Mouse (Mus musculus) embryonic facial prominence, embryonic 11.5 days (tissue): ENCODE measurements around the gene Fmnl3. TPM values are rescaled to one million over a fixed set of nuclear protein-coding genes. Genes with fewer than 3 reads are reported as not detected.
"Not testable (repeated sequence)": the region's sequence is repeated elsewhere in the genome, so short reads cannot be mapped to it uniquely, and the experiment has no call there.

Source experiments
- ATAC-seq: fragments of 200-750 bp; cut with Nextera tagmentation; replicated peaks from 2 replicates; pipeline ENCODE4 v1.8.0; 2017; ENCODE audit warnings: low read depth; ENCODE audit not compliant: insufficient number of reproducible peaks, low FRiP score, low TSS enrichment
- DNase-seq: peaks from one replicate; pipeline ENCODE4 v3.0.0-alpha.2; 2015; ENCODE audit warnings: low spot score
- H3K27ac ChIP-seq: fragments of 300-500 bp; sonication (generic); replicated peaks from 2 replicates; pipeline ENCODE4 v1.5.1; 2014; ENCODE audit warnings: mild to moderate bottlenecking, low read depth, low read length, control low read depth
- H3K27me3 ChIP-seq: fragments of 300-500 bp; sonication (generic); 2 replicates; pipeline ENCODE4 v1.6.1; 2014; ENCODE audit warnings: mild to moderate bottlenecking, low read length, moderate library complexity, mixed read lengths; ENCODE audit not compliant: control insufficient read depth, insufficient read depth
- H3K36me3 ChIP-seq: fragments of 300-500 bp; sonication (generic); replicated peaks from 2 replicates; pipeline ENCODE4 v1.6.1; 2014; ENCODE audit warnings: low read depth, mild to moderate bottlenecking, low read length, moderate library complexity, mixed read lengths; ENCODE audit not compliant: control insufficient read depth, insufficient read depth
- H3K4me1 ChIP-seq: fragments of 300-500 bp; sonication (generic); 2 replicates; pipeline ENCODE4 v1.6.1; 2014; ENCODE audit warnings: low read length, mixed read lengths; ENCODE audit not compliant: control insufficient read depth, insufficient read depth
- H3K4me2 ChIP-seq: fragments of 300-500 bp; sonication (generic); 2 replicates; pipeline ENCODE4 v1.6.1; 2014; ENCODE audit warnings: low read depth, mild to moderate bottlenecking, control low read depth, low read length, moderate library complexity
- H3K4me3 ChIP-seq: fragments of 300-500 bp; sonication (generic); 2 replicates; pipeline ENCODE4 v1.5.1; 2014; ENCODE audit warnings: low read depth, low read length, control low read depth
- H3K9ac ChIP-seq: fragments of 300-500 bp; sonication (generic); replicated peaks from 2 replicates; pipeline ENCODE4 v1.6.1; 2014; ENCODE audit warnings: mild to moderate bottlenecking, control low read depth, low read length
- H3K9me3 ChIP-seq: fragments of 300-500 bp; sonication (generic); replicated peaks from 2 replicates; pipeline ENCODE4 v1.6.1; 2016; ENCODE audit warnings: mild to moderate bottlenecking, low read length, inconsistent platforms, mixed read lengths; ENCODE audit not compliant: control insufficient read depth
- WGBS: fragments of 180-500 bp; shearing (Covaris S2); extraction: QIAGEN DNeasy Blood & Tissue Kit; methylation state at CpG from one replicate; pipeline ENCODE4 v1.1.7; 2014; 5-methylcytosine and 5-hydroxymethylcytosine counted together
- polyA plus RNA-seq: library from polyadenylated mRNA; unstranded; fragments of >200 nt; fragmentation: Nextera tagmentation; extraction: Ambion mirVana; gene quantifications from 2 replicates; pipeline ENCODE4 v1.2.1, GENCODE M21; 2014

The Fmnl3 gene
- polyA plus RNA-seq, 1 experiment from 2014 or later: 17.6 TPM

DNA sequence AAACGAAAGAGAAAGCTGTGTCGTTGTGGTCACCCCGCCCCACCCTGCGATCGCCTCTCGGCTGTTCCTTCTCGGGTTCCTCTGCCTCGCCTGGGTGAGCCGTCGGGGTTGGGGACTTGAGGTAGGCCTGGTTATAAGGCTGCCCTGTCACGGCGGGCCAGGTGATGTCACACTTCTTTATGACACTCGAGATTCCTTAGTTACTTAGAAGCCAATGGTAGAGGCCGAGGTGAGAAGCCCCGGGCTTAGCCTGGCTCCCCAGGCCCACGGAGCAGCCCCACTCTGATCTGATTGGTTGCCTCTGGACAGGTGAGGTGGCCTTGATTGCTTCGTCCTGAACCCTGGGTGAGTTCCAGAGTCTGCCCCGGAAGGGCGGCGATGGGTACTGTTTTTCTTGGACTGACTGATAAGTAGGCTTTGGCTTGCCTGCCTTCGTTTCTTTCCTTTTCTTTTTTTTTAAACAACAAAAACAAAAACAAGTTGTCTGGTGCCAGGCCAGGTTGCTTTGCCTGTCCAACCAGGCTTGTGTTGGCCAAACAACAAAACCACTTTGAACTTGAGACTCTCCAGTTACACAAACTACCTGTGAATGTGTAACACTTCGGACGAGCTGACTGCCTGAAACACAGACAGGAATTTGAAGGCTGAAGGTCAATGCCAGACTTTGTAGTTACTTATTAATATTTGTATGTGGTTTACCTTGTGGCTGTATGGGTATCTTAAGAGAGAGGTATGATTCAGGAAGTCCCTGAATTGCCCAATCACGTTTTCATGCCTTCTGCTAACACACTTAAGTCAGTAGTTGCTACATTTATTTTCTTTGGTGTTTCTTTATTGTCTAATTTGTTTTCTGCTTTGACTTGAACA lies 23.3 kb upstream of the Fmnl3 start:
- DNase-seq (no peak), ATAC-seq (peak; percentile 8)
- Histone ChIP-seq H3K27ac (no peak overlapping the region; the same call in 1 of the 2 replicates), H3K4me3 (peak overlapping the region; percentile 55), H3K4me2 (peak overlapping the region; percentile 51), H3K4me1 (no peaks in the 10 kb centered on the region; the same call in 1 of the 2 replicates), H3K9me3 (no peaks in the 10 kb centered on the region), H3K36me3 (no peaks in the 10 kb centered on the region), H3K9ac (peak overlapping the region; percentile 66), H3K27me3 (no peaks in the 10 kb centered on the region)
- 9% methylated on average over 24 of the region's 24 CpGs for WGBS

DNA sequence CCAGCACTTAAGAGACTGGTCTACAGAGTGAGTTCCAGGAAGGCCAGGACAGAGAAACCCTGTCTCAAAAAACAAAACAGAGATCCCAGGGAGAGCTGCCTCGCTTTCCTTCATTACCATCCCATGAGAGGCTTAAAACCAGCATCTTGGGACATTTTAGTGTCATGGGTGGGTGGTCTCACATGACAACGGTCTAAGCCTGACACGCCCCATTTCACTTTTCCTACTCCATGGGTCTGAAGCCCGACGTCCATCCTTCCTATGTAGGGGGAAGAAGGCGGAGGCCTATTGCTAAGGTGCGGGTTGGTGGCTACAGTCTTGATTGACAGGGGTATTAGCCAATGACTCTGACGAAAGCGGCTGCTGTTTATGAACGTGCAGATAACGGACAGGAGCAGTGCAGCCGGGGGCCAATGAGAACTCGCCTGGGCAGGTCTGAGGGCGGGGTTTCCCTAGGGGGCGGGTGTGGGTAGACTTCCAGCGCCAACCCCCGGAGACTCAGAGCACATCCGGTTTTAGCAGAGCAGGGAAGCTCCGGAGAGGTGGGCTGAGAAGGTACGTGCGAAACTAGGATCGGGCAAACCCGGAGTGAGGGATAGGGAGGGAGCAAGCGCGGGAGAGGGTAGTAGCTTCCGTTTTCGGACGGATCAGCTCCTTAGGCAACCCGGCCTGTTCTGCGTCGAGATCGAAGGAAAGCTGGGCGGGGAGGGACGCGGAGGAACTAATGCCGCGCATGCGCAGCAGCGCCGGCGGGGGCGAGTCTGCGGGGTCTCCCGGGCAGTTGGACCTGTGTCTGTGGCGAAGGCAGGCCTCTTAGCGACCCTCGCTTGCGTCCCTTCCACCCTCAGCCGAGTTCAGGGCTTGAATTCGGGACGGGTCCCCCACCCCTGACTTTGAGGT lies 22.5 kb upstream of the Fmnl3 start, which contains the start of gene Tmbim6:
Gene Tmbim6 (plus strand): TSS at position 397 of the 900 bp plus-strand sequence.
- Histone ChIP-seq H3K4me1 (no peaks in the 10 kb centered on the region; the same call in 1 of the 2 replicates), H3K4me2 (peak within 1 kb of the TSS; percentile 51), H3K4me3 (peak within 1 kb of the TSS; percentile 55), H3K9ac (peak within 1 kb of the TSS; percentile 66), H3K9me3 (no peaks in the 10 kb centered on the region), H3K27me3 (no peaks in the 10 kb centered on the region), H3K27ac (no peak within 1 kb of the TSS; the same call in 1 of the 2 replicates), H3K36me3 (no peaks in the 10 kb centered on the region)
- DNase-seq (peak; percentile 100), ATAC-seq (peak; percentile 99)
- WGBS: under 1% methylated on average over 51 of the region's 51 CpGs

DNA sequence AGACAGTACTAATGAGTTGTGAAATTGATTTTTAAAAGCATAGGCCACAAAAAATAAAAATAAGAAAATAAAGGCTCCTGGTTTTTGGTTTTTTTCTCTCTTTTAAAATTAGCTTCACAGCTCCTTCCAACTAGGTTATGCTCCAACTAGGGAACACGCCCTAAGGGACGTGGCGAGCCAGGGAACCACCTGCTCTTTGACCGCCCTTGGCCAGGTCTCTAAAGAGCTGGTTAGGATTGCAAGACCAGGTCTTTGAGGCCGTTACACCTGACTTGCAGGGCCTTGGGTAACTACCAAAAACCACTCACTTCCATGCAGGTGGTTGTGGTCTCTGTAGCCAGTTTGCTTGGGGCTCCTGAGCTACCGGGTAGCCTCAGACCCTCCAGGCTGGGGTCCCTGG lies 21.7 kb upstream of the Fmnl3 start:
- DNase-seq (no peak), ATAC-seq (no peak)
- WGBS: 86% methylated on average over 6 of the region's 6 CpGs
- Histone ChIP-seq H3K4me1 (no peaks in the 10 kb centered on the region; the same call in 1 of the 2 replicates), H3K27me3 (no peaks in the 10 kb centered on the region), H3K9me3 (no peaks in the 10 kb centered on the region), H3K9ac (peak overlapping the region; percentile 14; the same call in 1 of the 2 replicates), H3K36me3 (no peaks in the 10 kb centered on the region), H3K4me2 (peak overlapping the region; percentile 49), H3K4me3 (peak overlapping the region; percentile 25), H3K27ac (no peak overlapping the region)

- Histone ChIP-seq H3K27me3 (no peaks in the 10 kb centered on the region), H3K36me3 (no peaks in the 10 kb centered on the region), H3K4me1 (no peaks in the 10 kb centered on the region; the same call in 1 of the 2 replicates), H3K4me2 (no peak overlapping the region), H3K9ac (no peak overlapping the region), H3K27ac (no peak overlapping the region), H3K9me3 (no peaks in the 10 kb centered on the region), H3K4me3 (no peak overlapping the region)
- WGBS: 60% methylated on average over 7 of the region's 7 CpGs
- DNase-seq (no peak), ATAC-seq (no peak)
Measured at GRCm38 (mm10) chr15:99390472-99391401, 20.5 kb upstream of the Fmnl3 start.

DNA sequence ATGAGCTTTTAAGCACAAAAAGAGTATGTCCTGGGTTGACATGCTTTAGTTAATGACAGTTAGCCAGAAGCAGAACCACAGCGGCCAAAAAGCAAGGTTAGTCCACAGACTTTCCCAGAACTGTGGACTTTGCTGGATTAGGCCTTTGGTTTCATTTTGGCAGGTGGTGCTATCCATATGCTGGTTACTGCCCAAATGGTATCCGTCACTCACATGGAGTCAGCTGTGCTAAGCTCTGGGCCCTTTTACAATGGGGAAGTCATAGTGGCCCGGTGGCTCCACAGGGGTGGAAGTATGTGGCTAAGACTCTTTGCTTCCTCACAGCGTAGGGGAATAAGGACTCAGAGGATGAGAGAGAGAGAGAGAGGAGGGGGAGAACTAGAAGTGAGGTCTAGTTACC lies 17.7 kb upstream of the Fmnl3 start:
- no peak overlapping the region for H3K4me3 ChIP-seq
- no peaks in the 10 kb centered on the region for H3K9me3 ChIP-seq
- no peaks in the 10 kb centered on the region for H3K36me3 ChIP-seq
- ATAC-seq: no peak
- no peak overlapping the region for H3K4me2 ChIP-seq
- no peaks in the 10 kb centered on the region for H3K27me3 ChIP-seq
- 80% methylated on average over 4 of the region's 4 CpGs for WGBS
- H3K9ac ChIP-seq: no peak overlapping the region
- no peaks in the 10 kb centered on the region; the same call in 1 of the 2 replicates for H3K4me1 ChIP-seq
- no peak for DNase-seq
- no peak overlapping the region for H3K27ac ChIP-seq

DNA sequence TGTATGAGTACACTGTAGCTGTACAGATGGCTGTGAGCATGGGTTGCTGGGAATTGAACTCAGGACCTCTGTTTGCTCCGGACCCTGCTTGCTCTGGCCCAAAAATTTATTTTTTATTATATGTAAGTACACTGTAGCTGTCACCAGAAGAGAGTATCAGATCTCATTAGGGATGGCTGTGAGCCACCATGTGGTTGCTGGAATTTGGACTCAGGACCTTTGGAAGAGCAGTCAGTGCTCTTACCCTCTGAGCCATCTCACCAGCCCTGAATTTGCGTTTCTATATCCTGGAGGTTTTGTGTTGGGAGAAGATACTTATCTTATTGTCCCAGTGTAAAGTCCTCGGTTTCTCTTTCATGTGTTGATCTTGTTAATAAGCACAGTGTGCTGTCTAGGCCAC lies 16.5 kb upstream of the Fmnl3 start:
- Histone ChIP-seq H3K27ac (no peak overlapping the region), H3K4me2 (no peak overlapping the region), H3K9ac (no peak overlapping the region), H3K4me1 (no peaks in the 10 kb centered on the region; the same call in 1 of the 2 replicates), H3K4me3 (no peak overlapping the region), H3K27me3 (no peaks in the 10 kb centered on the region), H3K36me3 (no peaks in the 10 kb centered on the region), H3K9me3 (no peaks in the 10 kb centered on the region)
- WGBS: 78% methylated on average over 3 of the region's 3 CpGs
- DNase-seq (no peak), ATAC-seq (no peak)

GRCm38 (mm10) chr15:99386110-99386509 lies 15.8 kb upstream of the Fmnl3 start:
- not testable (repeated sequence) for H3K9ac ChIP-seq, DNase-seq, ATAC-seq, H3K4me3 ChIP-seq, H3K27ac ChIP-seq, H3K27me3 ChIP-seq, H3K4me1 ChIP-seq, H3K9me3 ChIP-seq, H3K4me2 ChIP-seq, H3K36me3 ChIP-seq
- 73% methylated on average over 3 of the region's 3 CpGs for WGBS
